Mouse (Mus musculus) kidney, postnatal 0 days (tissue): ENCODE data around the gene Txndc17. TPM values are rescaled to one million over a fixed set of nuclear protein-coding genes. Genes with fewer than 3 reads are reported as not detected.

ENCODE experiments used
- ATAC-seq: fragments of 200-750 bp; cut with Nextera tagmentation; replicated peaks from 2 replicates; pipeline ENCODE4 v1.8.0; 2017; ENCODE audit warnings: low read depth, moderate number of reproducible peaks, moderate TSS enrichment, moderate library complexity; ENCODE audit not compliant: low FRiP score
- DNase-seq: peaks from one replicate; pipeline ENCODE4 v3.0.0-alpha.2; 2016; ENCODE audit warnings: low spot score
- H3K27ac ChIP-seq: fragments of 300-500 bp; sonication (generic); 2 replicates; pipeline ENCODE4 v1.5.1; 2014; ENCODE audit warnings: mild to moderate bottlenecking
- H3K27me3 ChIP-seq: fragments of 300-500 bp; sonication (generic); 2 replicates; pipeline ENCODE4 v1.6.1; 2014; ENCODE audit warnings: low read length, mixed read lengths; ENCODE audit not compliant: insufficient read depth
- H3K36me3 ChIP-seq: fragments of 300-500 bp; sonication (generic); 2 replicates; pipeline ENCODE4 v1.6.1; 2014; ENCODE audit warnings: low read length, mixed read lengths; ENCODE audit not compliant: insufficient read depth
- H3K4me1 ChIP-seq: fragments of 300-500 bp; sonication (generic); replicated peaks from 2 replicates; pipeline ENCODE4 v1.6.1; 2014; ENCODE audit warnings: antibody characterized with exemption, low read length, mixed read lengths; ENCODE audit not compliant: insufficient read depth
- H3K4me2 ChIP-seq: fragments of 300-500 bp; sonication (generic); 2 replicates; pipeline ENCODE4 v1.6.1; 2014; ENCODE audit warnings: mild to moderate bottlenecking, low read length, moderate library complexity, mixed read lengths
- H3K4me3 ChIP-seq: fragments of 300-500 bp; sonication (generic); replicated peaks from 2 replicates; pipeline ENCODE4 v1.5.1; 2014; ENCODE audit warnings: low read depth, low read length
- H3K9ac ChIP-seq: fragments of 300-500 bp; sonication (generic); 2 replicates; pipeline ENCODE4 v1.6.1; 2014; ENCODE audit warnings: low read depth, low read length
- H3K9me3 ChIP-seq: fragments of 300-500 bp; sonication (generic); replicated peaks from 2 replicates; pipeline ENCODE4 v1.6.1; 2016; ENCODE audit warnings: low read length, inconsistent platforms, mixed read lengths
- CTCF ChIP-seq: IDR thresholded peaks from 2 replicates; pipeline ENCODE4 v1.5.1; 2016; ENCODE audit warnings: antibody characterized with exemption, low read depth, mild to moderate bottlenecking, moderate library complexity
- WGBS: fragments of 180-500 bp; shearing (Covaris S2); extraction: QIAGEN DNeasy Blood & Tissue Kit; methylation state at CpG from one replicate; pipeline ENCODE4 v1.1.7; 2014; 5-methylcytosine and 5-hydroxymethylcytosine counted together
- polyA plus RNA-seq: library from polyadenylated mRNA; unstranded; fragments of >200 nt; fragmentation: Nextera tagmentation; extraction: Ambion mirVana; gene quantifications from 2 replicates; pipeline ENCODE4 v1.2.1, GENCODE M21; 2015

The Txndc17 gene
- polyA plus RNA-seq, 1 experiment from 2014 or later = 260 TPM

DNA sequence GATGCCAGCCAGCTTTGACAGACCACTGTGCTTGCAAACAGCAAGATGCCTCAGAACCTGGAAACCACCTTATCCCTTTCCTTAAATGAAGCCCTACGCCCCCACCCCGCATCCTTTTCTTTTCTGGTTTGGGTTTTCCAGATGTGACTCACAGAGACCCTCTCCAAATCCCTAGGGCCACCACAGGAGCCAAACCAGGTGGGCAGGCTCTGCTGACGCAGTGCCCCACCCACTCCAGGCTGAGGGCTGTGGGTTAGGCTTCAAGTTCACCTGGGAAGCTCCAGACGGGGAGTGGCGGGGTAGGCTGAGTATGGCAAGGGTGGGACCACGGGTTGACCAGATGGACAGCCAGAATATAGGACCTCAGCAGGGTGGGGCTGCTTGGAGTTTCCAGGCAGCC is 19.6 kb downstream of the Txndc17 start:
- WGBS = 76% methylated on average over 6 of the region's 6 CpGs
- no peaks in the 10 kb centered on the region for H3K4me1 ChIP-seq
- DNase-seq = no peak
- no peak for TF ChIP-seq CTCF
- H3K36me3 ChIP-seq = no peaks in the 10 kb centered on the region
- H3K4me3 ChIP-seq = no peak overlapping the region
- H3K27me3 ChIP-seq = no peaks in the 10 kb centered on the region
- H3K9ac ChIP-seq = no peak overlapping the region
- H3K9me3 ChIP-seq = no peaks in the 10 kb centered on the region
- H3K27ac ChIP-seq = no peak overlapping the region
- no peak for ATAC-seq
- H3K4me2 ChIP-seq = no peak overlapping the region

DNA sequence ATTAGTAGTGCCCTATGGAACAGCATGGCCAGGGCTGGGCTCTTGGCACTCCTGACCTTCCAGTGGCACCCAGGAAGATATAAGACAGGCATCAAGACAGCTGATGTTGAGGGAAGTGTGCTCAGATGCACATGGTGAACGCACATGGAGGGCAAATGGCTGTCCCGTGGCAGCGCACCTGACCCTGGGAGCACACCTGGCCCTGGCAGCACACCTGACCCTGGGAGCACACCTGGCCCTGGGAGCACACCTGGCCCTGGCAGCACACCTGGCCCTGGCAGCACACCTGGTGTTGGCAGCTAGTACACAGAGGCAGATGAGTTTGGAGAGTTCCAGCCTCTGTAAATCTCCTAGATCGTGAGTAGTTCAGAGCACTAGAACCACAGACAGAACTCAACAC is 21.2 kb downstream of the Txndc17 start:
- Histone ChIP-seq H3K36me3 (no peaks in the 10 kb centered on the region), H3K4me1 (no peaks in the 10 kb centered on the region), H3K9ac (no peak overlapping the region), H3K27me3 (no peaks in the 10 kb centered on the region), H3K9me3 (no peaks in the 10 kb centered on the region), H3K27ac (no peak overlapping the region), H3K4me3 (no peak overlapping the region), H3K4me2 (no peak overlapping the region)
- TF ChIP-seq CTCF = no peak
- DNase-seq = no peak
- ATAC-seq = no peak
- 87% methylated on average over 4 of the region's 4 CpGs for WGBS

DNA sequence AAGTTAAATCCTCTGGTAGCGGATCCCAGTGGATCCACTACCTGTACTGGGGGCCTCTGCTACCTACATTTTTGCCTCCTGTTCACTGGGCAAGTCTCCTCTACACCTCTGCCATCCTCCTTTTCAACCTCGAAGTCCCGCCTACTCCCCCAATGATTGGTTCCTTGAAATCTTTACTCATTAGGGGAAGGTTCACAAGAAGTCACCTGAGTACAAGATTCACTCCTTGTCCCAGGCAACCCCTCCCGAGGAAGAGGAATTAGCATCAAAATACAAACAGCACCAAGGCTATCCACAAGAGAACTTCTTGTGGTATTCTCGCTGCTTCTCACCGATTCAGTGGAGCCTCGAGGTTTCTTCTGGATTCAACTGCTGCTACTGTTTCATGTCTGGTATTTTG is 24.7 kb downstream of the Txndc17 start:
- Histone ChIP-seq H3K27ac (no peak overlapping the region), H3K27me3 (no peaks in the 10 kb centered on the region), H3K9me3 (no peaks in the 10 kb centered on the region), H3K36me3 (no peaks in the 10 kb centered on the region), H3K4me3 (no peak overlapping the region), H3K9ac (no peak overlapping the region), H3K4me2 (no peak overlapping the region), H3K4me1 (no peaks in the 10 kb centered on the region)
- WGBS = 86% methylated on average over 7 of the region's 7 CpGs
- DNase-seq (no peak), ATAC-seq (no peak)
- no peak for TF ChIP-seq CTCF

DNA sequence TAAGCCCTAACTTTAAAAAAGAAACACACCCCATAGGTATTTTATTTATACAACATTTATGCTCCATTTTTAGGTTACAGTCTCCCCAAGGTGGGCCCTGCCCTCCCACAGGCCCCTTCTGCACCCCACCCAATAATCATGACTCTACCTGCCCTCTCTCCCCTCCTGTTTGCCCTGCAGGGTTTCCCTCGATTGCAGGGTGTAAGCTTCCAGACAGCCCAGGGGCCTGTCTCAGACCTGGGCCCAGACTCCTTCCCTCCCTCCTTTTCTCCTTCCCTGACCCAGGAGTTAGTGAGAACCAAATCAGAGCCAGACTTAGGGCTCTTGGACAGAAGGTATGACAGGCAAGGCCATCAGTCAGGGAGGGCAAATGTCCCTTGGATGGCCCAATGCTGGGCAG is 25.6 kb downstream of the Txndc17 start:
- no peaks in the 10 kb centered on the region for H3K36me3 ChIP-seq
- TF ChIP-seq CTCF = no peak
- DNase-seq (no peak), ATAC-seq (no peak)
- H3K4me1 ChIP-seq = no peaks in the 10 kb centered on the region
- H3K9me3 ChIP-seq = no peaks in the 10 kb centered on the region
- H3K4me3 ChIP-seq = no peak overlapping the region
- H3K4me2 ChIP-seq = no peak overlapping the region
- no peaks in the 10 kb centered on the region for H3K27me3 ChIP-seq
- H3K9ac ChIP-seq = no peak overlapping the region
- no peak overlapping the region for H3K27ac ChIP-seq
- 53% methylated on average over 1 of the region's 1 CpGs for WGBS

DNA sequence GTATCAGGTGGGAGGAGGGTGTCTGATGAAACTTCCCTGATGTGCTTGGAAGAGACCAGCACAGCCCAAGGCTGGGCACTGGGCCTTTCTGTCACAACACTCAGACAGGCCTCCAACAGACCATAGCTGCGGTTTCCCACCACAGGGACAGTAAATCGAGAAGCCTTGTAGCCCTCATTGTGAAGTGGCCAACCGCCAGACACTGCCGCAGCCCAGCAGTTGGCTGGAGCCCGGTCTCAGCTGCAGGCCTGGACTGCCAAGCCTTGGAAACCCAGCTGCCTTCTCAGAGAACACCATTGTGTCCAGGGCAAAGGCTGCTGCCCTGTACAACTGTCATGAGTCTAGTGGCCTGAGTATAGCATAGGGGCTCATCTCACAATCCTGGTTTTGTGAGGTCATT is 26.7 kb downstream of the Txndc17 start:
- WGBS = 51% methylated on average over 5 of the region's 5 CpGs
- Histone ChIP-seq H3K4me3 (no peak overlapping the region), H3K4me2 (no peak overlapping the region), H3K27me3 (no peaks in the 10 kb centered on the region), H3K9me3 (no peaks in the 10 kb centered on the region), H3K9ac (no peak overlapping the region), H3K36me3 (no peaks in the 10 kb centered on the region), H3K27ac (no peak overlapping the region), H3K4me1 (no peaks in the 10 kb centered on the region)
- DNase-seq = no peak
- no peak for TF ChIP-seq CTCF
- no peak for ATAC-seq

DNA sequence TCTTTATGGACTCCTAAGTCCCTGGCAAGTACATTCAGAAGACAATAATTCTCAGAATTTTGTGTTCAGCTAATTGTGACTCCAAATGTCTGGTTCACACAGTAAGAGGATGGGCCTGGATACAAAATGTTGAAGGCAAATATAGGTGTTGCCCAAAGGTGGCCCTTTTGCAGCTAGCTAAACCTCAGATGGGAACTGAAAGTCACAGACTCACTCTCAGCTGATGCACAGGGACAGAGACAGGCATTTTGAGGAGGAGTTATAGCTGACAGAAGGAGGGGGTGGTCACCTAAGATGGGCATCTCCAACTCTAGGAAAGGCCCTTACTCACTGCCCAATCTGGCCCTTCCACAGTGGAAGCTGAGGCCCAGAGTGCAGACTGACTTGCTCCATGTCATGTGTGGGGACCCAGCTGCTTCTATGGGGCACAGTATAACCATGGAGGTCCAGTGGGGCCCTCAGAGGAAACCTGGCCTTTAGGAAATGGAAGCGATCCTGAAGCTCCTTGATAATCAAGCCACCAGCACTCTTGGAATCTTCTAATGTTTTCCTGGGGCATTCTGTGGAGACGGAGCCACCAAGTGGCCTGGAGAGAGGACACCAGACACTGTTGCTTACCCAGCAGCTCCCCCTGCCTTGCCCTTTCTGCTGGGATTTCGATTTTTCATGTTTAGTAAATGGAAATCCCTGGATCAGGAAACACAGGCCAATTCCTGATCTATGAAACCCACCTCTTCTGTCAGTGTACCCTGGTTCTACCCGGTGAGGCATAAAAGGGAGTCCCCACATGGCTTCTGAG is 32.9 kb downstream of the Txndc17 start:
- Histone ChIP-seq H3K4me1 (no peaks in the 10 kb centered on the region), H3K4me2 (no peak overlapping the region), H3K27ac (no peak overlapping the region), H3K9me3 (no peaks in the 10 kb centered on the region), H3K36me3 (no peaks in the 10 kb centered on the region), H3K4me3 (no peak overlapping the region), H3K9ac (no peak overlapping the region), H3K27me3 (no peaks in the 10 kb centered on the region)
- peak; percentile 13; the same call in 1 of the 2 replicates for TF ChIP-seq CTCF
- 73% methylated on average over 4 of the region's 4 CpGs for WGBS
- ATAC-seq = no peak
- DNase-seq = no peak
